Mouse (Mus musculus) MEL (cell line): Measurements from ENCODE around the gene Elfn1. TPM values are rescaled to one million over a fixed set of nuclear protein-coding genes. Genes with fewer than 3 reads are reported as not detected.

ENCODE experiments used
- DNase-seq: peaks from one replicate; pipeline ENCODE4 v3.0.0; 2011; ENCODE audit warnings: low read depth, low spot score
- H3K27ac ChIP-seq: 2 replicates; pipeline ENCODE4 v1.5.1; 2012; ENCODE audit warnings: low read depth, mild to moderate bottlenecking, control low read depth, low read length, moderate library complexity; ENCODE audit not compliant: control insufficient read depth
- H3K27me3 ChIP-seq, 2 experiments: fragments of 150-350 bp in 1 of 2; sonication (generic) in 1 of 2; 2 replicates each; pipeline ENCODE4 v1.6.1; 2012; ENCODE audit warnings: low read length in 2 of 2, mild to moderate bottlenecking in 2 of 2, improper control_type of control experiment in 1 of 2, moderate library complexity in 1 of 2; ENCODE audit not compliant: insufficient read depth in 2 of 2, control insufficient read depth in 1 of 2
- H3K36me3 ChIP-seq, 2 experiments: 2 replicates each; pipeline ENCODE4 v1.6.1; 2012 to 2014; ENCODE audit warnings: low read length in 2 of 2, improper control_type of control experiment in 1 of 2, inconsistent platforms in 1 of 2, mild to moderate bottlenecking in 1 of 2; ENCODE audit not compliant: insufficient read depth in 2 of 2, control insufficient read depth in 1 of 2
- H3K4me1 ChIP-seq, 2 experiments: fragments of 150-350 bp in 1 of 2; sonication (generic) in 1 of 2; 2 replicates each; pipeline ENCODE4 v1.6.1; 2012; ENCODE audit warnings: low read length in 2 of 2, improper control_type of control experiment in 1 of 2, mild to moderate bottlenecking in 1 of 2; ENCODE audit not compliant: insufficient read depth in 2 of 2, control insufficient read depth in 1 of 2
- H3K4me3 ChIP-seq, 2 experiments: fragments of 150-350 bp in 1 of 2; sonication (generic) in 1 of 2; 2 replicates each; pipeline ENCODE4 v1.5.1; 2012; ENCODE audit warnings: low read depth in 2 of 2, low read length in 2 of 2, mild to moderate bottlenecking in 2 of 2, moderate library complexity in 2 of 2, control low read depth in 1 of 2, improper control_type of control experiment in 1 of 2; ENCODE audit not compliant: control insufficient read depth in 1 of 2, insufficient read depth in 1 of 2
- H3K79me2 ChIP-seq: 2 replicates; pipeline ENCODE4 v1.6.1; 2012; ENCODE audit warnings: mild to moderate bottlenecking, low read length, moderate library complexity; ENCODE audit not compliant: control insufficient read depth, poor library complexity, insufficient read depth
- H3K9ac ChIP-seq: 2 replicates; pipeline ENCODE4 v1.6.1; 2012; ENCODE audit warnings: low read depth, mild to moderate bottlenecking, control low read depth, low read length, moderate library complexity; ENCODE audit not compliant: control insufficient read depth, poor library complexity, severe bottlenecking
- H3K9me3 ChIP-seq: fragments of 150-350 bp; sonication (generic); replicated peaks from 2 replicates; pipeline ENCODE4 v1.6.1; 2012; ENCODE audit warnings: mild to moderate bottlenecking, low read length, improper control_type of control experiment, moderate library complexity; ENCODE audit not compliant: insufficient read depth
- CHD2 ChIP-seq: IDR thresholded peaks from 2 replicates; pipeline ENCODE4 v1.6.1; 2011; ENCODE audit warnings: low read length, improper control_type of control experiment
- CTCF ChIP-seq, 3 experiments: IDR thresholded peaks in 2 of 3; conservative IDR thresholded peaks in 1 of 3; 2 replicates each; pipeline ENCODE4 v1.5.1; 2011 to 2012; ENCODE audit warnings: low read length in 3 of 3, low read depth in 2 of 3, mild to moderate bottlenecking in 2 of 3, improper control_type of control experiment in 1 of 3, inconsistent platforms in 1 of 3, mixed read lengths in 1 of 3, moderate library complexity in 1 of 3; ENCODE audit not compliant: control insufficient read depth in 1 of 3, insufficient read depth in 1 of 3, poor library complexity in 1 of 3, severe bottlenecking in 1 of 3
- EP300 ChIP-seq, 2 experiments: IDR thresholded peaks; 2 replicates each; pipeline ENCODE4 v1.6.1; 2011; ENCODE audit warnings: improper control_type of control experiment in 2 of 2, low read length in 2 of 2, low read depth in 1 of 2, mild to moderate bottlenecking in 1 of 2
- HCFC1 ChIP-seq: IDR thresholded peaks from 2 replicates; pipeline ENCODE4 v1.6.1; 2012; ENCODE audit warnings: low read depth, mild to moderate bottlenecking, inconsistent platforms, low read length, improper control_type of control experiment, moderate library complexity
- KAT2A ChIP-seq: conservative IDR thresholded peaks from 2 replicates; pipeline ENCODE4 v1.6.1; 2012; ENCODE audit warnings: low read depth, low read length, improper control_type of control experiment, inconsistent platforms
- MAX ChIP-seq: IDR thresholded peaks from 2 replicates; pipeline ENCODE4 v1.6.1; 2011; ENCODE audit warnings: low read length, improper control_type of control experiment
- MEF2A ChIP-seq: IDR thresholded peaks from 2 replicates; pipeline ENCODE4 v1.6.1; 2014; ENCODE audit warnings: low read depth, mild to moderate bottlenecking, inconsistent platforms, low read length, improper control_type of control experiment; ENCODE audit not compliant: poor library complexity, insufficient replicate concordance, severe bottlenecking; ENCODE audit errors: extremely low read depth
- RAD21 ChIP-seq: IDR thresholded peaks from 2 replicates; pipeline ENCODE4 v1.6.1; 2011; ENCODE audit warnings: mild to moderate bottlenecking, low read depth, low read length, improper control_type of control experiment
- TAL1 ChIP-seq: IDR thresholded peaks from 2 replicates; pipeline ENCODE4 v1.6.1; 2012; ENCODE audit warnings: mild to moderate bottlenecking, inconsistent platforms, low read length, moderate library complexity, mixed read lengths
- TBP ChIP-seq: IDR thresholded peaks from 2 replicates; pipeline ENCODE4 v1.8.0; 2011; ENCODE audit warnings: low read depth, low read length, improper control_type of control experiment
- ZC3H11A ChIP-seq: IDR thresholded peaks from 2 replicates; pipeline ENCODE4 v1.6.1; 2012; ENCODE audit warnings: low read depth, mild to moderate bottlenecking, inconsistent platforms, low read length, improper control_type of control experiment
- ZKSCAN1 ChIP-seq: IDR thresholded peaks from 2 replicates; pipeline ENCODE4 v1.6.1; 2012; ENCODE audit warnings: low read depth, mild to moderate bottlenecking, inconsistent platforms, low read length, improper control_type of control experiment, moderate library complexity
- ZMIZ1 ChIP-seq: IDR thresholded peaks from 2 replicates; pipeline ENCODE4 v1.6.1; 2012; ENCODE audit warnings: low read depth, mild to moderate bottlenecking, inconsistent platforms, low read length, improper control_type of control experiment, moderate library complexity
- polyA plus RNA-seq, 2 experiments: library from polyadenylated mRNA; stranded (reverse) in 1 of 2; unstranded in 1 of 2; fragments of >175 nt in 1 of 2; fragments of >200 nt in 1 of 2; gene quantifications; 2 replicates each; pipeline versions ENCODE4 v1.2.1 to v1.2.4; 2012; ENCODE audit warnings: low replicate concordance in 2 of 2, low read depth in 1 of 2; ENCODE audit not compliant: insufficient read length in 2 of 2, insufficient read depth in 1 of 2, missing spikeins in 1 of 2
- total RNA-seq: library from RNA; depleted of rRNA; stranded (reverse); fragments of 300-350 nt; gene quantifications from 2 replicates; pipeline ENCODE4 v1.2.3, GENCODE M21; 2012

Gene Elfn1
- total and polyA plus RNA-seq, 3 experiments = 0.08 TPM; not detected in 2

DNA sequence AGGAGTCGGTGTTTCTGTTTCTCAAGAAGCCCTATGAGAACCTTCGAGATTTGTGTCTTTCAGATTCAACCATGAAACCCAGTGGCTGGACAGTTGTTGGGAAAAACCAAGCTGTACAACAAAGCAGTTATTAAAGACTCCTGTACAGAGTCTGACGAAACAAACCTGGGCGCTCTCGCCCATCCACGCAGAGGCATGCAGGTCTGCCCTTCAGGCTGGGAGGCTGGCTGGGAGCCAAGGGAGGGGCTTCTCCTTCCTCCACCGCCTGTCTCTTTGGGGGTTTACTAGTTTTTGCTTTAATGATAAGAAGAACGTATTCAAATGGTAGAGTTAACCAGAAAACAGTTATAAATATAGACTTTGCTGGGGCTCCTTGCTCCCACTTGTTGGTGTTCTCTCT lies 99.1 kb downstream of the Elfn1 start:
- no peak for TF ChIP-seq ZKSCAN1
- no peak for TF ChIP-seq KAT2A
- TF ChIP-seq ZC3H11A = no peak
- TF ChIP-seq TBP = no peak
- no peak for TF ChIP-seq RAD21
- no peak for TF ChIP-seq EP300 (IDR thresholded peaks at IDR 0.05; ENCODE audit: low read depth in 1 of 2, low read length in 2 of 2)
- TF ChIP-seq TAL1 = no peak
- Histone ChIP-seq H3K9me3 (no peaks in the 10 kb centered on the region), H3K36me3 (no peaks in the 10 kb centered on the region), H3K9ac (no peak overlapping the region), H3K4me3 (no peak overlapping the region), H3K27me3 (no peaks in the 10 kb centered on the region), H3K27ac (no peak overlapping the region), H3K79me2 (no peaks in the 10 kb centered on the region), H3K4me1 (no peaks in the 10 kb centered on the region)
- peak; percentile 6 for DNase-seq

DNA sequence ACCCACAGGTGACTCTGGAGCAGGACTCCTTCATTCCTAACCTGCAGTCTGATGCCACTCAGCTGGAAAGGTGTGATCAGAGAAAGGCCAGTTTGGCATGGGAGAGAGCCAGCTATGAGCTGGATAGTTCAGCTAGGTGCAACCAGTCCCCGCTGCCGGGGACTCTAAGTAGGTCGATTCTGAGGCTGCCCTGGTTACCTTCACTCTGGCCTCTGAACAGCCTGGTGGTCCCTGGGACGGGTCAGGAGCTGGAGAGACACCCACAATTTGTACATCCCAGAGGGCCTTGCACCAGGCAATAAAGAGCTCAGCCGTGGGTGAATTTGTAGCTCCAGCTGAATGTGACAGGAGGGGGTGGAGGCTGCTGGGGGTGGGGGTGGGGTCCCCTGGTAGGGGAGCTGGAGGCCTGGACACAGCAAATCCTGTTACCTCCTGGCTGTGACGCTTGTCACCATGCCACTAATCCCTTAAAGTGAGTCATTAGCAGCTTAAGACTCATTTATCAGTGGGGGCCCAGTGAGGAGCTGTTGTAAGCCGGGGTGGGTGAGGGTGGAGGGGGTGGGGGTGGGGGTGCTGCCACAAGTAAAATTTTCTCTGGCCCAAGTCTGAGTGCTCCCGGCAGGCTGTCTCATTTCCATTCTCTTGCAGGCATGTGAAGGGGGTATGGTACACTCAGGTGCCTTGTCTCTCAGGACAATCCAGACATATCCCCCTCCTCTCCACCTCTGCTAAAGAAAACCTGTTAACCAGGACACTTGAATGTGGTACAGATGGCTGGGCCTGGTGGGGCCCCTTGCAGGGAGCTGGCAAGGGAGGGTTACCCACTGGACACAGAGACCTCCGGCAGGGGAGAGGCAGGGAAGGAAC lies 100.1 kb downstream of the Elfn1 start:
- Histone ChIP-seq H3K9me3 (no peaks in the 10 kb centered on the region), H3K27ac (no peak overlapping the region), H3K9ac (no peak overlapping the region), H3K36me3 (peaks cover 0 to 2% of the 10 kb centered on the region in 2 experiments; a peak in 1 of 4 replicates), H3K4me3 (no peak overlapping the region), H3K79me2 (no peaks in the 10 kb centered on the region), H3K4me1 (peaks cover 0 to 6% of the 10 kb centered on the region in 2 experiments; a peak in 2 of 4 replicates), H3K27me3 (no peaks in the 10 kb centered on the region)
- TF ChIP-seq MEF2A = no peak
- no peak for DNase-seq

DNA sequence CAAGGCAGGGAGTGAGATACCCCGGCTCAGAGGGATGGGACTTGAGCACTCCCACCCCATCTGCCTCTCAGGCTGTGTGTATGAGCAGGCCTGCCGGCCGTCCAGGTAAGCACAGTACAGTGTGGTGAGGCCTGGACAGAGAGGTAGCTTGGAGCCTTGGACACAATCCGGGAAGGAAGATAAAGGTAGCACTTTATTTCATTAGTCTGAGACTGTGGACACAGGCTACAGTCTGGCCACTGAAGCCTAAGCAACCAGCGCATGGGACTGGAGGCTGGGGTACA lies 100.7 kb downstream of the Elfn1 start:
- DNase-seq = no peak
- peaks cover 0 to 8% of the 10 kb centered on the region in 2 experiments; a peak in 2 of 4 replicates for H3K4me1 ChIP-seq

More for the DNA sequence above, 100.7 kb downstream of the Elfn1 start:
- no peak for TF ChIP-seq RAD21
- no peak for TF ChIP-seq MAX
- TF ChIP-seq CHD2 = no peak
- TF ChIP-seq ZC3H11A = no peak
- TF ChIP-seq CTCF (IDR thresholded peaks at IDR 0.05 in 2 of 3, conservative IDR thresholded peaks at IDR 0.05 in 1 of 3; ENCODE audit: control insufficient read depth in 1 of 3, insufficient read depth in 1 of 3, low read depth in 2 of 3, low read length in 3 of 3, poor library complexity in 1 of 3, severe bottlenecking in 1 of 3) = no peak
- TF ChIP-seq HCFC1 = no peak
- no peak for TF ChIP-seq ZMIZ1
- Histone ChIP-seq H3K79me2 (no peaks in the 10 kb centered on the region), H3K27me3 (no peaks in the 10 kb centered on the region), H3K36me3 (peaks cover 0 to 2% of the 10 kb centered on the region in 2 experiments; a peak in 1 of 4 replicates), H3K9ac (no peak overlapping the region), H3K9me3 (no peaks in the 10 kb centered on the region), H3K4me3 (no peak overlapping the region), H3K27ac (no peak overlapping the region)
